Mouse (Mus musculus): ENCODE results near the gene Omp. TPM values are rescaled to one million over a fixed set of nuclear protein-coding genes. Genes with fewer than 3 reads are reported as not detected.

Omp gene
- polyA plus RNA-seq, 1 experiment from 2014 or later: 0.37 TPM

DNA sequence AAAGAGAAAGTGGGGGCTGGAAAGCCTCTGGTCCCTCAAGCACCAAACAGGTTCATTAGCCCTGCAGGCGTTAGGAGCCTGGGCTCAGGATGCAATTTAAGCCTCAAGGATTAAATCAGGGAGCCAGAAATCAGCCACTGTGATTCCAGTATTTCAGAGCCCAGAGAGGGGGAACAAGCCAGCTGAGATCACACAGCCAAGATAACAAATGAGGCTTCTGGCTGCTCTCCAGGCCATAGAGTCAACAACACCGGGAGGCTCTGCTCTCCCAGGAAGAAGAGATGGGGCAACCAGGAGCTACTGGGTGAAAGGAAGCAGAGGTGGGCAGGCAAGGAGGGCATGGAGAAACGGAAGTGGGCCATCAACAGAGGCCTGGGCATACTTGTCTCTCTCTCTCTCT lies 18.4 kb upstream of the Omp start:
- H3K9me3 ChIP-seq: no peaks in the 10 kb centered on the region
- H3K4me3 ChIP-seq: no peak overlapping the region
- no peak overlapping the region for H3K9ac ChIP-seq
- no peak for ATAC-seq (replicated peaks)
- no peaks in the 10 kb centered on the region for H3K36me3 ChIP-seq (replicated peaks)
- H3K27ac ChIP-seq: no peak overlapping the region
- no peaks in the 10 kb centered on the region for H3K27me3 ChIP-seq (replicated peaks)
- H3K4me1 ChIP-seq: 0 out of 2 replicates have a peak, but pooled peaks cover 5% of the 10 kb centered on the region
- 52% methylated on average over 3 of the region's 3 CpGs for WGBS
- H3K4me2 ChIP-seq: no peak overlapping the region

DNA sequence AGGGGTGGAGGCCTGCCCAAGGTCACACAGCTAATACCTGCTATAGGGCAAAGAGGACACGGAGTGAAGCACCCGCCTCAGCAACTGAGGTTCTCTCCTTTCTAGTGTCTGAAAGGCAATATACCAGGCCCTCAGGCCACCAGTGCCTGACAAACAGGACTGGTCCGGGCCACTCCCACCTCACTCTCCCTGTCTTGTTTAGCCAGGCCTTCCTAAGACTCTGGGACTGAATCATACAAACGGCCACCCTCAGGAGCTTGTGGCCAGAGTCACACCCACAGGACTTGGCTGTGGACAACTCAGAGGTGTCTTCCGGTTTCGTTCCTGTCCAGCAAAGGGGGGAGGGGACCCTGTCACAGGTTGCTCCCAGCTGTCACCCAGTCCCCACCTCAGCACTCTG lies 16.9 kb upstream of the Omp start:
- ATAC-seq (replicated peaks): no peak
- 88% methylated on average over 6 of the region's 6 CpGs for WGBS

DNA sequence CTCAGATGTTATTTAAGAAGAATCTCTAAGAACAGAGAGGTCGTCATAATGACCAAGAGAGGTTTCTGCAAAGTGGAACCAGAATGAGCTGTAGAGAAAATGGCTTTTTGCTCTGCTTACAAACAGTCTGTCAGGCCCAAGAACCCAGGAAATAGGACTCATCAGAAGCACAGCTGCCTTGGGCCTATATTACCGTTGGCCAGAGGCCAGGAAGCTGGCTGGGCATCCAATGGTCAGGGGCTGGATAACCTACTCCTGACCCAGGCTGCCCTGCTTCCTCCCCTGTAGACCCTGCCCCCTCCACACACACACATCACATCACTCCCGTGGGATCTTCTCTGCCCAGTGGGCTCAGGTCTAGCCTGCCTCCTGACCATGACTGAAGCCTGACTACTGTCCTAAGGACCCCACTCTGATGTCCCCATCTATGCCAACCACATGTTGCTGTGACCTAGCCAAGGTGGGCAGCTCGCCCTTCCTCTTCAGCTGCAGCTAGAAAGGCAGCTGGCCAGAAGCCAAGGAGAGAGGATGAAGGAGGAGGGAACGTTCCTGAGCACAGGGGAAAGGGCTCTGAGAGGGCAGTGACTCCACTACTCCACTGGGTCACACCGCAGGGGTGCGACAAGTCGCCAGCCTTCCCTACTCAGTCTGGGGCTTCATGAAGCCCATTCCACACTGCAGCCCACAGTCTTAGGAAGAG lies 14.9 kb upstream of the Omp start:
- Histone ChIP-seq H3K4me1 (peaks cover 20% of the 10 kb centered on the region), H3K9ac (no peak overlapping the region), H3K27ac (no peak overlapping the region), H3K27me3 (replicated peaks) (no peaks in the 10 kb centered on the region), H3K4me3 (no peak overlapping the region), H3K36me3 (replicated peaks) (no peaks in the 10 kb centered on the region), H3K9me3 (no peaks in the 10 kb centered on the region), H3K4me2 (no peak overlapping the region)
- no peak for ATAC-seq (replicated peaks)
- WGBS: 66% methylated on average over 8 of the region's 8 CpGs

More for the DNA sequence above, 16.9 kb upstream of the Omp start:
- no peak overlapping the region for H3K27ac ChIP-seq
- H3K36me3 ChIP-seq (replicated peaks): no peaks in the 10 kb centered on the region
- no peak overlapping the region for H3K4me3 ChIP-seq
- H3K27me3 ChIP-seq (replicated peaks): no peaks in the 10 kb centered on the region
- H3K4me1 ChIP-seq: peaks cover 10% of the 10 kb centered on the region; the same call in 1 of the 2 replicates
- H3K9me3 ChIP-seq: no peaks in the 10 kb centered on the region
- H3K9ac ChIP-seq: no peak overlapping the region
- no peak overlapping the region for H3K4me2 ChIP-seq

DNA sequence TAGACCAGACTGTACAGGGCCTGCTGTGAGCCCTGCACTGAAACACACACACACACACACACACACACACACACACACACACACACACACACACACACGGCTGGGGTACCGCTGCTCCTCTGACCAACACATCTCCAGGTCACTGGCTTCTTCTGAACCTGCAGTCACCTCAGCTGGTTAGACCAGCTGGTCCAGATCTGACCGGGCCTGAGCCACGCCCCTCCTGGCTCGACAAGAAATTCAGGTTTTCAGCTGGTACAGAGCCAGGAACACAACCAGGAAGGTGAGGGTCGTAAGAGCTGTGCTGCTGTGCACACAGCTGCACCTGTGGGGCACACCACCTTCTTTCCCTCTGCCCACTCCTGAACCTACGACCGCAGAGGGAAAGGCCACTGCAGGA lies 13.2 kb upstream of the Omp start:
- H3K4me1 ChIP-seq: peaks cover 17% of the 10 kb centered on the region
- H3K36me3 ChIP-seq (replicated peaks): no peaks in the 10 kb centered on the region
- no peak for ATAC-seq (replicated peaks)
- no peaks in the 10 kb centered on the region for H3K27me3 ChIP-seq (replicated peaks)
- H3K9me3 ChIP-seq: no peaks in the 10 kb centered on the region
- no peak overlapping the region for H3K4me3 ChIP-seq
- no peak overlapping the region for H3K27ac ChIP-seq
- no peak overlapping the region for H3K9ac ChIP-seq
- no peak overlapping the region for H3K4me2 ChIP-seq
- 74% methylated on average over 8 of the region's 8 CpGs for WGBS

DNA sequence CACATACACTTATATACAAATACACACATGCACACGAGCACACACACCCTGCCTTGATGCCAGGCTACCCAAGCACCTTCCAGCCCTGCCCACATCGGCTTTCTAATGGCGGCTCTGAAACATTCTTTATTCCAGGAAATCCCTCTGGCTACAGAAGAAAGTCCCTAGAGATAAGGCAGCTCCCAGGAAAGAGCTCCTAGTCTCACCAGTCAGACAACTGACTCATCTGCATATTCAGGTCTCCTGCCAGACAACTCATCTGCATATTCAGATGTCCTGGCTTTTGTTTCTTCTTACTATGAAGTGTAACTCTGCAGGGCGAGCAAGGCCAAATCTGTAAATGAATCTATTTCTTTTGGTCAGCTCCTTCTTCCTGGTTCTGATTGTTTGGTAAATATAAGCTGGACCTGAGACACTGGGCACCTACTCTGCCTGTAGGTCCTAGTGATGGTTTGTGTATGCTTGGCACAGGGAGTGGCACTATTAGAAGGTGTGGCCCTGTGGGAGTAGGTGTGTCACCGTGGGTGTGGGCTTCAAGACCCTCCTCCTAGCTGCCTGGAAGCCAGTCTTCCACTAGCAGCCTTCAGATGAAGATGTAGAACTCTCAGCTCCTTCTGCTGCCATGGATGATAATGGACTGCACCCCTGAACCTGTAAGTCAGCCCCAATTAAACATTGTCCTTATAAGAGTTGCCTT lies 12.5 kb upstream of the Omp start:
- Histone ChIP-seq H3K9me3 (no peaks in the 10 kb centered on the region), H3K4me1 (peaks cover 17% of the 10 kb centered on the region), H3K4me2 (no peak overlapping the region), H3K27ac (0 out of 2 replicates have a peak overlapping the region, but pooled peaks have one; percentile 1), H3K27me3 (replicated peaks) (no peaks in the 10 kb centered on the region), H3K36me3 (replicated peaks) (no peaks in the 10 kb centered on the region), H3K4me3 (no peak overlapping the region), H3K9ac (no peak overlapping the region)
- ATAC-seq (replicated peaks): no peak
- WGBS: 50% methylated on average over 5 of the region's 5 CpGs

DNA sequence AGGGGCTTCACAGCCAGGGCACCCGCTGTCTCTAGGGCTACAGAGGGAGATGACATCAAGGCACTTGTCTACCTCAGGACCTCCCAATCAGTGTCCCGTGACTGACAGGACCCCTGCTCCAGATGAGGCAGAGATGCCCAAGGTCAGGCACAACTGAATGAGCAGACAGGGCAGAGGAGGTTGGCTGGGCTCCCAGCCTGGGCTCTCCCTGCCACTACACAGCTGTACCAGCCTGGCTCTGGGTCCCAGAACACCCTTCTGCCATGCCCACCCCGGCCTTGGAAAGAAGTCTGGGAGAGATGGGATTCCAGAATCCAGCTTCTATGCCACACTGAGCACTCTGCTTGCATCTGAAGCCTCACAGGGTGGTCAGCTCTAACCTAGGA lies 11.0 kb upstream of the Omp start:
- peaks cover 17% of the 10 kb centered on the region for H3K4me1 ChIP-seq
- no peak overlapping the region for H3K9ac ChIP-seq
- 56% methylated on average over 3 of the region's 3 CpGs for WGBS
- H3K27ac ChIP-seq: no peak overlapping the region
- ATAC-seq (replicated peaks): 0 out of 2 replicates have a peak, but pooled peaks have one; percentile 7
- no peak overlapping the region for H3K4me2 ChIP-seq
- H3K9me3 ChIP-seq: no peaks in the 10 kb centered on the region
- no peaks in the 10 kb centered on the region for H3K27me3 ChIP-seq (replicated peaks)
- no peaks in the 10 kb centered on the region for H3K36me3 ChIP-seq (replicated peaks)
- no peak overlapping the region for H3K4me3 ChIP-seq

DNA sequence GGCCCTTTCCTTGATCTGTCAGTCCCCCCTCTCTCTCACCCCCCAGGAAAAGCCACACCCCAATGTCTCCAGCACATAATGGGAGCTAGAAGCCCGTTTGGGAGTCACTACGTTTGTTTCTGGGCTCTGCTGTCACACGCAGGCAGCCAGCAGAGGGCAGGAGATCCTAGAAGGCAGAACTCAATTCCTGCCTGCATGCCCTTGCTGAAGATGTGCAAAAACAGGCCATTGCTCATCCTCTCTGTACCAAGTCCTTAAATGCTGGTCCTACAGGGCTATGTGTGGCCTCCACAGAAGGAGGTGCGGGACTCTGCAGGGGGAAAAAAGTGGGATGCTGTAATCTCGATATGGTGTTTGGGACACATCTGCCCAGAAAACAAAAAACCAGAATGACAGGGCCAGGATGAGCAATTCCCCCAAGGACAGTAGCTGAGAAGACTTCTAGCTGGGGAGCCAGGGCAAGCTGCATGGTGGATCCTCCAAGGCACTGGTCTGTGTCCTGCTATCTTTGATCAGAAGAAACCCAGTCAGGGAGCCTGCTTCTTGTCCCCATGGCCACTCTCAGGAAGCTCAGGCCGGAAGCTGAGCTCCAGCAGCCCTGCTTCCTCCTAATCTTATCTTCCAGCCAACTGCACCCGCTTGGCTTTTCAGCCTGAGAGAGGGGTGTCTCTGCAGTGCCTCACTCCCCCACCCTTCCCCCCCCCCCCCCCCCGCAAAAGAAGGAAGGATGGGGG lies 10.4 kb upstream of the Omp start:
- no peak overlapping the region for H3K9ac ChIP-seq

DNA sequence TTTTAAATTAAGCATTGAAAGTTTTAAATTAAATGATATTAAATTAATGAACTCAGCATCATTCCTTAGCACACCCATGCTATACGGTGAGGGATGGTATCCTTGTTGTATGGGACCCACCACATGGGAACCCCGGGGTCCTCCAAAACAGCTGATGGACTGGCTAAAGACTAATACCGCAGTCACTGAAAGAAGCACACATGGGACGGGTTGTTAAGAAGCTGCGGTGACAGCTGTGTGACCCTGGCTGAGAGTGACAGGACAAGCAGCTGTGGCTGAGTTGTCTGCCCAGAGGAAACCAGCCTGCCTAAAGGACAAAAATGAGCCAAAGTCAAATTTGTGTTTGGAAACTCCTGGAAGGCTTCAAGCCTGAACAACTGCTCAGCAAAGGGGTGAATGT lies 8.6 kb upstream of the Omp start:
- Histone ChIP-seq H3K9ac (no peak overlapping the region), H3K4me3 (no peak overlapping the region), H3K27me3 (replicated peaks) (no peaks in the 10 kb centered on the region), H3K4me2 (no peak overlapping the region), H3K27ac (no peak overlapping the region), H3K4me1 (peaks cover 25% of the 10 kb centered on the region), H3K36me3 (replicated peaks) (no peaks in the 10 kb centered on the region), H3K9me3 (no peaks in the 10 kb centered on the region)
- no peak for ATAC-seq (replicated peaks)
- WGBS: 73% methylated on average over 5 of the region's 5 CpGs

More for the DNA sequence above, 10.4 kb upstream of the Omp start:
- Histone ChIP-seq H3K27me3 (replicated peaks) (no peaks in the 10 kb centered on the region), H3K4me3 (no peak overlapping the region), H3K9me3 (no peaks in the 10 kb centered on the region), H3K4me2 (no peak overlapping the region), H3K36me3 (replicated peaks) (no peaks in the 10 kb centered on the region), H3K27ac (no peak overlapping the region), H3K4me1 (peaks cover 17% of the 10 kb centered on the region)
- ATAC-seq (replicated peaks): 0 out of 2 replicates have a peak, but pooled peaks have one; percentile 35
- WGBS: 29% methylated on average over 7 of the region's 8 CpGs

DNA sequence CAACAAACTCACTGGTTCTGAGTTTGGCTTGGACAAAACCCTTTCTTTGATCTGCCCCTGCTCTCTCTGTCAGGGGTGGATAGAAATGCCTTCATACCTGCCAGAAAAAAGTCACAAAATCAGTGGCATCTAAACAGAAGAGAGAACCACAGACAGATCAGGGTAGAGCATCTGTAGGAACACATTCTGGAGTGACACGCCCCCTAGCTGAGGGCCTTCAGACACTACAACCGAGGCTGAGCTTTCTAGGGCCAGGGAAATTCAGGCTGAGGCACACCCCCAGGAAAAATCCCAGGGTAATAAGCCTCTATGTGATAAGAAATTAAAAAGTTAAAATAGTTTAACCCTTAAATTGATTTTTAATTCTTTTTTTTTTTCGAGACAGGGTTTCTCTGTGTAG lies 8.0 kb upstream of the Omp start:
- no peak overlapping the region for H3K27ac ChIP-seq
- H3K4me1 ChIP-seq: peaks cover 25% of the 10 kb centered on the region
- no peak overlapping the region for H3K4me3 ChIP-seq
- no peaks in the 10 kb centered on the region for H3K27me3 ChIP-seq (replicated peaks)
- H3K9ac ChIP-seq: no peak overlapping the region
- no peaks in the 10 kb centered on the region for H3K36me3 ChIP-seq (replicated peaks)
- no peak for ATAC-seq (replicated peaks)
- H3K4me2 ChIP-seq: no peak overlapping the region
- H3K9me3 ChIP-seq: no peaks in the 10 kb centered on the region
- WGBS: 27% methylated on average over 3 of the region's 3 CpGs

DNA sequence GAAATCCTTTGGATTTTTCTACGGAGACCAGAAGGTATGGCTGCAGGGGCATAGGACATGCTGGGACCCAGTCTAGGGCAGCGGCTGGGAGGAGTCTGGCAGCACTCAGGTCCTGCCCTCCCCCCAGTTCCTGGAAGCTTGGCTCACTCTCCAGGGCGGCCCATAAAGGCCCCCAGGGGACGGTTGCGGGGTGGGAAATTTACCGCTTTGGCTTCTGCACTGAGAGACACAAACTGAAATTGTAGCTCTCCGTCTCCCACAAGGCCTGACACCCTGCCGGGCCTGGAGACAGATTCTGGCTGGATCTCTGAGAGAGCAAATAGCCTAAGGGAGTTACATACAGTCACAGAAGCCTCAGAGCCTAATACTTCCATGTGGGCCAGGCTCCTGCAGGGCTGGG lies 7.1 kb upstream of the Omp start:
- no peak overlapping the region for H3K27ac ChIP-seq
- H3K9me3 ChIP-seq: no peaks in the 10 kb centered on the region
- no peak for ATAC-seq (replicated peaks)
- H3K27me3 ChIP-seq (replicated peaks): no peaks in the 10 kb centered on the region
- H3K4me2 ChIP-seq: no peak overlapping the region
- H3K4me1 ChIP-seq: peaks cover 24% of the 10 kb centered on the region
- WGBS: 73% methylated on average over 8 of the region's 8 CpGs
- H3K4me3 ChIP-seq: no peak overlapping the region
- H3K36me3 ChIP-seq (replicated peaks): no peaks in the 10 kb centered on the region
- no peak overlapping the region for H3K9ac ChIP-seq

DNA sequence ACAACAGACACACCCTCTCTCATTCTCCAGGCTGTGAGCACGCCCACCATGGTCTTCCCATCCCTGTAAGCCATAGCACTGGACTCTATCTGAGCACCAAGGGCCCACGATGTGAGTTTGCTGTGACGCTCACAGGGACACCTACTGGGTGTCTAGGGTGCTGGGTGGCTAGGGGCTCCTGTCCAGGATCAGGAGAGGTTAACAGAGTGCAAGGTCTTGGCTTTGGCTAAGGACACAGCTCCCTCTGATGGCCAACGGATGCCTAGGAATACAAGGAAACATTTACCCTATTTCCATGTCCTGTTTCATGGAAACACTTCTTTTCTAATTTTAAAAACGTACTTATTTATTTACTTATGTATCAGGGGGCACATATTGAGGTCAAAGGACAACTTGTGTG lies 5.2 kb upstream of the Omp start:
- H3K4me1 ChIP-seq: peaks cover 13% of the 10 kb centered on the region
- H3K9ac ChIP-seq: no peak overlapping the region
- no peak for ATAC-seq (replicated peaks)
- no peak overlapping the region for H3K27ac ChIP-seq
- H3K4me3 ChIP-seq: no peak overlapping the region
- 45% methylated on average over 5 of the region's 5 CpGs for WGBS
- H3K9me3 ChIP-seq: no peaks in the 10 kb centered on the region
- no peaks in the 10 kb centered on the region for H3K36me3 ChIP-seq (replicated peaks)
- no peaks in the 10 kb centered on the region for H3K27me3 ChIP-seq (replicated peaks)
- H3K4me2 ChIP-seq: no peak overlapping the region

DNA sequence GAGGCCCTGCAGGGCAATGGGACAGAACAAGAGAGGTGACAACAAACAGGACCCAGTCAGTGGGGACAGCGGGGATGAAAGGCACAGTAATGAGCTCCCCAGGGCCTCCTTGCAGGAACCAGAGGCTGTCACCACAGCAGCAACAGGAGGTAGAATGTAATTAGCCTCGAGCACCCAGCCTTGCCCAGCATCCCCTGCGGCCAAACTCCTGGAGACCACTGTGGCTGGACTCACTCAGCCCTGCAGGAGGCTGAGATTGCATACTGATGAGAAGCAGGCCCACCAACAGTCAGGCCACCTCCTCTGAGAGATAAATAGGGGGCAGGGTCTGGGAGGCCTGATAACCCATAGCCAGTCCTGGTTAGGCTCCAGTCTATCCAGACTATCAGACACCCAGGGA lies 4.5 kb upstream of the Omp start:
- ATAC-seq (replicated peaks): peak; percentile 9; the same call in 1 of the 2 replicates

More for the DNA sequence above, 4.5 kb upstream of the Omp start:
- H3K36me3 ChIP-seq (replicated peaks): no peaks in the 10 kb centered on the region
- peaks cover 13% of the 10 kb centered on the region for H3K4me1 ChIP-seq
- H3K9ac ChIP-seq: no peak overlapping the region
- 15% methylated on average over 3 of the region's 3 CpGs for WGBS
- H3K27me3 ChIP-seq (replicated peaks): no peaks in the 10 kb centered on the region
- no peak overlapping the region for H3K4me3 ChIP-seq
- no peak overlapping the region for H3K4me2 ChIP-seq
- no peaks in the 10 kb centered on the region for H3K9me3 ChIP-seq
- H3K27ac ChIP-seq: no peak overlapping the region
